Mouse (Mus musculus) myocyte (in vitro differentiated cells): ENCODE results near the gene Cela2a.

Experiments used
- MAX ChIP-seq: IDR thresholded peaks from one replicate; pipeline ENCODE4 v1.6.1; 2011; ENCODE audit warnings: low read depth, mild to moderate bottlenecking, control low read depth
- MYOD1 ChIP-seq, 3 experiments: IDR thresholded peaks; one replicate each; pipeline ENCODE4 v1.6.1; 2011; ENCODE audit warnings: control low read depth in 2 of 3, low read depth in 2 of 3, mild to moderate bottlenecking in 2 of 3, moderate library complexity in 1 of 3; ENCODE audit not compliant: insufficient read length in 2 of 3, control insufficient read depth in 1 of 3
- MYOG ChIP-seq, 3 experiments: IDR thresholded peaks; one replicate each; pipeline ENCODE4 v1.6.1; 2011; ENCODE audit warnings: control low read depth in 2 of 3, low read depth in 2 of 3, mild to moderate bottlenecking in 2 of 3; ENCODE audit not compliant: insufficient read length in 2 of 3, control insufficient read depth in 1 of 3, insufficient read depth in 1 of 3
- POLR2A ChIP-seq: IDR thresholded peaks from one replicate; pipeline ENCODE4 v1.6.1; 2011; ENCODE audit warnings: low read depth, mild to moderate bottlenecking, control low read depth, moderate library complexity; ENCODE audit not compliant: insufficient read length
- POLR2AphosphoS2 ChIP-seq: IDR thresholded peaks from one replicate; pipeline ENCODE4 v1.6.1; 2011; ENCODE audit warnings: low read depth, control low read depth; ENCODE audit not compliant: insufficient read length
- REST ChIP-seq: IDR thresholded peaks from one replicate; pipeline ENCODE4 v1.6.1; 2011; ENCODE audit warnings: mild to moderate bottlenecking, control low read depth, moderate library complexity; ENCODE audit not compliant: insufficient read depth, insufficient read length
- SRF ChIP-seq: IDR thresholded peaks from one replicate; pipeline ENCODE4 v1.6.1; 2011; ENCODE audit warnings: low read depth; ENCODE audit not compliant: control insufficient read depth, insufficient read length
- TCF12 ChIP-seq: IDR thresholded peaks from one replicate; pipeline ENCODE4 v1.6.1; 2011; ENCODE audit warnings: mild to moderate bottlenecking, control low read depth; ENCODE audit not compliant: poor library complexity, insufficient read depth, severe bottlenecking
- USF1 ChIP-seq: IDR thresholded peaks from one replicate; pipeline ENCODE4 v1.6.1; 2011; ENCODE audit warnings: low read depth, mild to moderate bottlenecking, control low read depth, moderate library complexity

GRCm38 (mm10) chr4:141787462-141787861, 38.5 kb downstream of the Cela2a start:
- TF ChIP-seq MAX, result no peak
- TF ChIP-seq TCF12, result no peak
- TF ChIP-seq POLR2A, result no peak
- TF ChIP-seq USF1, result no peak
- no peak for TF ChIP-seq POLR2AphosphoS2
- TF ChIP-seq SRF, result no peak
- no peak for TF ChIP-seq REST
- TF ChIP-seq MYOD1 (IDR thresholded peaks at IDR 0.05; ENCODE audit: control insufficient read depth in 1 of 3, insufficient read length in 2 of 3, low read depth in 2 of 3), result no peak
- TF ChIP-seq MYOG (IDR thresholded peaks at IDR 0.05; ENCODE audit: control insufficient read depth in 1 of 3, insufficient read depth in 1 of 3, insufficient read length in 2 of 3, low read depth in 2 of 3), result no peak
